Mouse (Mus musculus): Measurements from ENCODE around the gene Sertm1. TPM values are rescaled to one million over a fixed set of nuclear protein-coding genes. Genes with fewer than 3 reads are reported as not detected.
A peak's percentile ranks its signal among the peaks of the same experiment; 100 is the strongest.

Sertm1 gene
- polyA plus RNA-seq (2014; fragmentation: Nextera tagmentation; extraction: Ambion mirVana), result 0.09 TPM in 1 of 2 replicates, not detected in the other

- Histone ChIP-seq H3K4me2 (peak within 1 kb of the TSS; percentile 89), H3K9ac (peak within 1 kb of the TSS; percentile 48), H3K9me3 (ENCODE audit: low read depth, low read length) (no peaks in the 10 kb centered on the region), H3K27me3 (ENCODE audit: insufficient read depth, low read length) (peaks cover 19% of the 10 kb centered on the region), H3K4me1 (ENCODE audit: insufficient read depth) (no peaks in the 10 kb centered on the region), H3K4me3 (ENCODE audit: low read depth, low read length) (peak within 1 kb of the TSS; percentile 45), H3K27ac (ENCODE audit: low read depth) (no peak within 1 kb of the TSS), H3K36me3 (ENCODE audit: insufficient read depth) (no peaks in the 10 kb centered on the region)
- WGBS, result under 1% methylated on average over 38 of the region's 38 CpGs
- peak; percentile 83 for DNase-seq
- peak; percentile 100 for ATAC-seq (ENCODE audit: insufficient read depth)
- peak; percentile 23 for TF ChIP-seq CTCF (IDR thresholded peaks at IDR 0.05; ENCODE audit: low read depth)
These were observed at the start of gene Sertm1 for GRCm38 (mm10) chr3:54915643-54916071. Sertm1 (minus strand) TSS chr3:54915887.

- no peaks in the 10 kb centered on the region for H3K9me3 ChIP-seq (ENCODE audit: low read depth, low read length)
- H3K27ac ChIP-seq (ENCODE audit: low read depth), result no peak overlapping the region
- H3K9ac ChIP-seq, result no peak overlapping the region
- H3K4me3 ChIP-seq (ENCODE audit: low read depth, low read length), result no peak overlapping the region
- H3K27me3 ChIP-seq (ENCODE audit: insufficient read depth, low read length), result no peaks in the 10 kb centered on the region
- H3K4me2 ChIP-seq, result no peak overlapping the region
- TF ChIP-seq CTCF (IDR thresholded peaks at IDR 0.05; ENCODE audit: low read depth), result no peak
- 79% methylated on average over 3 of the region's 3 CpGs for WGBS
- ATAC-seq (ENCODE audit: insufficient read depth) (no peak), DNase-seq (no peak)
- no peaks in the 10 kb centered on the region for H3K36me3 ChIP-seq (ENCODE audit: insufficient read depth)
- H3K4me1 ChIP-seq (ENCODE audit: insufficient read depth), result no peaks in the 10 kb centered on the region
These were observed 49.3 kb upstream of the Sertm1 start for GRCm38 (mm10) chr3:54964948-54965506.

- WGBS, result 58% methylated on average over 6 of the region's 6 CpGs
- no peak for TF ChIP-seq CTCF (IDR thresholded peaks at IDR 0.05; ENCODE audit: low read depth)
- ATAC-seq (ENCODE audit: insufficient read depth), result no peak
- Histone ChIP-seq H3K36me3 (ENCODE audit: insufficient read depth) (no peaks in the 10 kb centered on the region), H3K4me3 (ENCODE audit: low read depth, low read length) (no peak overlapping the region), H3K4me2 (no peak overlapping the region), H3K4me1 (ENCODE audit: insufficient read depth) (no peaks in the 10 kb centered on the region), H3K27me3 (ENCODE audit: insufficient read depth, low read length) (no peaks in the 10 kb centered on the region), H3K9me3 (ENCODE audit: low read depth, low read length) (no peaks in the 10 kb centered on the region), H3K9ac (no peak overlapping the region), H3K27ac (ENCODE audit: low read depth) (no peak overlapping the region)
- DNase-seq, result no peak
These were observed 27.6 kb upstream of the Sertm1 start for GRCm38 (mm10) chr3:54943067-54943810.

GRCm38 (mm10) chr3:54934535-54934934, 18.8 kb upstream of the Sertm1 start:
- Histone ChIP-seq H3K4me1 (ENCODE audit: insufficient read depth) (no peaks in the 10 kb centered on the region), H3K9me3 (ENCODE audit: low read depth, low read length) (no peaks in the 10 kb centered on the region), H3K36me3 (ENCODE audit: insufficient read depth) (no peaks in the 10 kb centered on the region), H3K27me3 (ENCODE audit: insufficient read depth, low read length) (no peaks in the 10 kb centered on the region), H3K9ac (no peak overlapping the region), H3K4me3 (ENCODE audit: low read depth, low read length) (no peak overlapping the region), H3K27ac (ENCODE audit: low read depth) (no peak overlapping the region), H3K4me2 (no peak overlapping the region)
- ATAC-seq (ENCODE audit: insufficient read depth) (no peak), DNase-seq (no peak)
- no peak for TF ChIP-seq CTCF (IDR thresholded peaks at IDR 0.05; ENCODE audit: low read depth)
- 73% methylated on average over 4 of the region's 4 CpGs for WGBS

- Histone ChIP-seq H3K36me3 (ENCODE audit: insufficient read depth) (no peaks in the 10 kb centered on the region), H3K4me1 (ENCODE audit: insufficient read depth) (no peaks in the 10 kb centered on the region), H3K27me3 (ENCODE audit: insufficient read depth, low read length) (no peaks in the 10 kb centered on the region), H3K9ac (no peak overlapping the region), H3K27ac (ENCODE audit: low read depth) (no peak overlapping the region), H3K4me3 (ENCODE audit: low read depth, low read length) (no peak overlapping the region), H3K9me3 (ENCODE audit: low read depth, low read length) (no peaks in the 10 kb centered on the region), H3K4me2 (no peak overlapping the region)
- DNase-seq (no peak), ATAC-seq (ENCODE audit: insufficient read depth) (no peak)
- TF ChIP-seq CTCF (IDR thresholded peaks at IDR 0.05; ENCODE audit: low read depth), result peak; percentile 27
- 86% methylated on average over 4 of the region's 4 CpGs for WGBS
These were observed 16.9 kb upstream of the Sertm1 start for GRCm38 (mm10) chr3:54932599-54932998.

GRCm38 (mm10) chr3:54920425-54920824, 4.7 kb upstream of the Sertm1 start:
- no peaks in the 10 kb centered on the region for H3K9me3 ChIP-seq (ENCODE audit: low read depth, low read length)
- peak; percentile 21; the same call in 1 of the 2 replicates for TF ChIP-seq CTCF (IDR thresholded peaks at IDR 0.05; ENCODE audit: low read depth)
- H3K27ac ChIP-seq (ENCODE audit: low read depth), result no peak overlapping the region
- H3K36me3 ChIP-seq (ENCODE audit: insufficient read depth), result no peaks in the 10 kb centered on the region
- no peak overlapping the region for H3K4me2 ChIP-seq
- H3K27me3 ChIP-seq (ENCODE audit: insufficient read depth, low read length), result peaks cover 6% of the 10 kb centered on the region; the same call in 1 of the 2 replicates
- ATAC-seq (ENCODE audit: insufficient read depth), result no peak
- no peaks in the 10 kb centered on the region for H3K4me1 ChIP-seq (ENCODE audit: insufficient read depth)
- no peak overlapping the region for H3K4me3 ChIP-seq (ENCODE audit: low read depth, low read length)
- 69% methylated on average over 3 of the region's 3 CpGs for WGBS
- no peak overlapping the region for H3K9ac ChIP-seq
- DNase-seq, result no peak

- DNase-seq, result peak; percentile 9
- 2% methylated on average over 31 of the region's 31 CpGs for WGBS
- Histone ChIP-seq H3K4me3 (ENCODE audit: low read depth, low read length) (peak overlapping the region; percentile 45), H3K27me3 (ENCODE audit: insufficient read depth, low read length) (peaks cover 19% of the 10 kb centered on the region), H3K9me3 (ENCODE audit: low read depth, low read length) (no peaks in the 10 kb centered on the region), H3K9ac (peak overlapping the region; percentile 48), H3K27ac (ENCODE audit: low read depth) (no peak overlapping the region), H3K4me1 (ENCODE audit: insufficient read depth) (no peaks in the 10 kb centered on the region), H3K36me3 (ENCODE audit: insufficient read depth) (no peaks in the 10 kb centered on the region), H3K4me2 (peak overlapping the region; percentile 89)
- no peak for TF ChIP-seq CTCF (IDR thresholded peaks at IDR 0.05; ENCODE audit: low read depth)
- ATAC-seq (ENCODE audit: insufficient read depth), result peak; percentile 60
These were observed 643 bp downstream of the Sertm1 start for GRCm38 (mm10) chr3:54914845-54915642.
